Mouse (Mus musculus) lung, embryonic 16.5 days (tissue): ENCODE data around the gene Plgrkt. TPM values are rescaled to one million over a fixed set of nuclear protein-coding genes. Genes with fewer than 3 reads are reported as not detected.
A peak's percentile ranks its signal among the peaks of the same experiment; 100 is the strongest.

Experiments used
- ATAC-seq: fragments of 200-750 bp; cut with Nextera tagmentation; 2 replicates; pipeline ENCODE4 v1.8.0; 2017; ENCODE audit warnings: low read depth, mild to moderate bottlenecking, moderate library complexity
- H3K27ac ChIP-seq: fragments of 300-500 bp; sonication (generic); 2 replicates; pipeline ENCODE4 v1.5.1; 2014; ENCODE audit warnings: mild to moderate bottlenecking, control low read depth, low read length
- H3K27me3 ChIP-seq: fragments of 300-500 bp; sonication (generic); 2 replicates; pipeline ENCODE4 v1.6.1; 2014; ENCODE audit warnings: low read depth, low read length, mixed read lengths; ENCODE audit not compliant: control insufficient read depth, insufficient read depth
- H3K36me3 ChIP-seq: fragments of 300-500 bp; sonication (generic); 2 replicates; pipeline ENCODE4 v1.6.1; 2014; ENCODE audit warnings: low read length; ENCODE audit not compliant: control insufficient read depth, insufficient read depth
- H3K4me1 ChIP-seq: fragments of 300-500 bp; sonication (generic); replicated peaks from 2 replicates; pipeline ENCODE4 v1.6.1; 2014; ENCODE audit warnings: low read length, mixed read lengths; ENCODE audit not compliant: control insufficient read depth, insufficient read depth
- H3K4me2 ChIP-seq: fragments of 300-500 bp; sonication (generic); 2 replicates; pipeline ENCODE4 v1.6.1; 2014; ENCODE audit warnings: low read depth, low read length, control low read depth
- H3K4me3 ChIP-seq: fragments of 300-500 bp; sonication (generic); 2 replicates; pipeline ENCODE4 v1.5.1; 2014; ENCODE audit warnings: mild to moderate bottlenecking, low read length, control low read depth
- H3K9ac ChIP-seq: fragments of 300-500 bp; sonication (generic); 2 replicates; pipeline ENCODE4 v1.6.1; 2014; ENCODE audit warnings: low read length, control low read depth
- H3K9me3 ChIP-seq: fragments of 300-500 bp; sonication (generic); 2 replicates; pipeline ENCODE4 v1.6.1; 2016; ENCODE audit warnings: low read length; ENCODE audit not compliant: control insufficient read depth
- WGBS: fragments of 180-500 bp; shearing (Covaris S2); extraction: QIAGEN DNeasy Blood & Tissue Kit; methylation state at CpG from one replicate; pipeline ENCODE4 v1.1.7; 2014; 5-methylcytosine and 5-hydroxymethylcytosine counted together
- polyA plus RNA-seq: library from polyadenylated mRNA; unstranded; fragments of >200 nt; fragmentation: Nextera tagmentation; extraction: Ambion mirVana; gene quantifications from 2 replicates; pipeline ENCODE4 v1.2.1, GENCODE M21; 2015

Plgrkt gene
- polyA plus RNA-seq, 1 experiment from 2014 or later: 56.0 TPM

- Histone ChIP-seq H3K4me2 (no peak overlapping the region), H3K9ac (no peak overlapping the region), H3K9me3 (no peaks in the 10 kb centered on the region), H3K4me1 (peaks cover 12% of the 10 kb centered on the region; the same call in 1 of the 2 replicates), H3K4me3 (no peak overlapping the region), H3K27ac (no peak overlapping the region), H3K27me3 (no peaks in the 10 kb centered on the region), H3K36me3 (no peaks in the 10 kb centered on the region)
- no peak for ATAC-seq
- WGBS: 78% methylated on average over 5 of the region's 5 CpGs
Observed at GRCm38 (mm10) chr19:29364076-29364475, 3.1 kb downstream of the Plgrkt start.

GRCm38 (mm10) chr19:29363557-29363956 is 3.6 kb downstream of the Plgrkt start:
- no peaks in the 10 kb centered on the region for H3K9me3 ChIP-seq
- no peak overlapping the region for H3K4me2 ChIP-seq
- ATAC-seq: no peak
- 78% methylated on average over 7 of the region's 7 CpGs for WGBS
- no peaks in the 10 kb centered on the region for H3K27me3 ChIP-seq
- no peaks in the 10 kb centered on the region for H3K36me3 ChIP-seq
- H3K4me3 ChIP-seq: no peak overlapping the region
- no peak overlapping the region for H3K9ac ChIP-seq
- no peak overlapping the region for H3K27ac ChIP-seq
- peaks cover 12% of the 10 kb centered on the region; the same call in 1 of the 2 replicates for H3K4me1 ChIP-seq

DNA sequence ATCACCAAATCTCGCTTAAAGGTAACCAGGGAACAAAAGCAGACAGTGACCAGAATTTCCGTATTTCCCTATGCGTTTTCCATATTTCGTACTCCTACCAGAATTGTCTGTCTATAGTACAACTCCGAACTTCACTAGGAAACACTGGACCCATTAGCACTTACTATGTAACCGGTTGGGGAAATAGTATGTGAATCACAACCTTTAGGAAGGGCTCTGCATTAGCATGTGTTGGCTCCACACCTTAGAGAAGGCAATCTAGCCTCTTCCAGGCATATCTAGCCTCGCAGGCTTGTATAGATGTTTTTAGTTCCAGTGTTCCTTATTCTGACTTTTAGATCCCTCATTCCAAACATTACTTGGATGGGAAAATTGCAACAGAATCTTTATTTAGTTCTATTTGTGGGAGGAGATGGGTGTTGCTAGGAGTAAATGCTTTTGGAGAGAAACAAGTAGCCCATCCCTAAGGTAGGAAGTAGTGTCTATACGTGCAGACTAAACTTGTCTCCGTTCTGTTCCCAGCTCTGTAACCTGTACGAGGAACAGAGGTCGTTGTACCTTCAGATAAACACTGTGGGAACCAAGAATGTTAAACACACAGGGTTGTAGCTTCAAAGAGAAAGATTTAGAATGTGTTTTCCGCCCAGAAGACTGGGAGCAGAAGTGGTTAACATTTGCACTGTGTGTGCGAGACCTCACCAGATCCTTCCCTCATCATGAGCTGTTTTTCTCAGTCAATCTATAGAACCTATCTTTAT is 4.8 kb downstream of the Plgrkt start:
- H3K4me1 ChIP-seq: peaks cover 10% of the 10 kb centered on the region; the same call in 1 of the 2 replicates
- 30% methylated on average over 13 of the region's 13 CpGs for WGBS

DNA sequence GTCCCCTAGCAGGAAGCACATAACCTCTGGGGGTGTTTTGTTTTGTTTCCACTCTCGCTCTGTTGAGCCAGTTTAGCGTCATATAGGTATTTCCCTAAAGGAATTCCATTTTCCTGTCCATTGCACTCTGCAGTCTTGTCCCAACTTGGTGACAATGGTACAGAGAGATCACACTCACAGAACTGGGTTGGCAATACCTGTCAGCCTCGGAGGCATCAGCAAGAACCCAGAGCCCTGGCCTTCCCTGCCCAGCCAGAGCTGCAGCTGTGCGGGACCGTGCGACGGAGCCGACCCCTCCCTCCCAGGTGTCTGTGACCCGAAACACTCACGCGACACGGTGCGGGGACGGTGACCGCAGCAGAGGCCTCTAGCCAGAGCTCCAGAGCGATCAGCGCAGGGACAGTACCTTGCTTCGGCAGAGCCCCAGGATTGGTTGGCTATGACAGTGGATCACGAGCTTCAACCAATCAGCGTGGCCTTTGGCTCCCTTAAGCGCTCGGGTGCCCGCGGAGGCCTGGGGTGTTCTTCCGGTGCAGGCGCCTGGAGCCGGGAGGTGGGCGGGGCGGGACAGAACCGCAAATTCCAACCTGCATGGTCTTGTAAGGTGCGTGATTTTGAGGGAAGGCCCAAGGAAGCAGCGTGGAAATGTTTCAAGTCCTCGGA is 5.6 kb downstream of the Plgrkt start:
- peak; percentile 100 for ATAC-seq
- peak overlapping the region; percentile 75 for H3K4me3 ChIP-seq
- no peaks in the 10 kb centered on the region for H3K36me3 ChIP-seq
- H3K4me1 ChIP-seq: peaks cover 7% of the 10 kb centered on the region; the same call in 1 of the 2 replicates
- H3K9ac ChIP-seq: peak overlapping the region; percentile 84
- peak overlapping the region; percentile 86 for H3K4me2 ChIP-seq
- 0 out of 2 replicates have a peak overlapping the region, but pooled peaks have one; percentile 13 for H3K27ac ChIP-seq
- no peaks in the 10 kb centered on the region for H3K9me3 ChIP-seq
- 2% methylated on average over 33 of the region's 33 CpGs for WGBS
- H3K27me3 ChIP-seq: no peaks in the 10 kb centered on the region

More for the DNA sequence above, 4.8 kb downstream of the Plgrkt start:
- H3K27ac ChIP-seq: no peak overlapping the region
- peak overlapping the region; percentile 75 for H3K4me3 ChIP-seq
- peak overlapping the region; percentile 84 for H3K9ac ChIP-seq
- H3K36me3 ChIP-seq: no peaks in the 10 kb centered on the region
- H3K9me3 ChIP-seq: no peaks in the 10 kb centered on the region
- ATAC-seq: no peak
- no peaks in the 10 kb centered on the region for H3K27me3 ChIP-seq
- peak overlapping the region; percentile 86 for H3K4me2 ChIP-seq

- Histone ChIP-seq H3K4me1 (peaks cover 8% of the 10 kb centered on the region; the same call in 1 of the 2 replicates), H3K4me2 (no peak overlapping the region), H3K36me3 (no peaks in the 10 kb centered on the region), H3K27ac (no peak overlapping the region), H3K9ac (no peak overlapping the region), H3K27me3 (no peaks in the 10 kb centered on the region), H3K4me3 (no peak overlapping the region), H3K9me3 (no peaks in the 10 kb centered on the region)
- 61% methylated on average over 5 of the region's 5 CpGs for WGBS
- ATAC-seq: no peak
Observed at GRCm38 (mm10) chr19:29360251-29360650, 6.9 kb downstream of the Plgrkt start.

DNA sequence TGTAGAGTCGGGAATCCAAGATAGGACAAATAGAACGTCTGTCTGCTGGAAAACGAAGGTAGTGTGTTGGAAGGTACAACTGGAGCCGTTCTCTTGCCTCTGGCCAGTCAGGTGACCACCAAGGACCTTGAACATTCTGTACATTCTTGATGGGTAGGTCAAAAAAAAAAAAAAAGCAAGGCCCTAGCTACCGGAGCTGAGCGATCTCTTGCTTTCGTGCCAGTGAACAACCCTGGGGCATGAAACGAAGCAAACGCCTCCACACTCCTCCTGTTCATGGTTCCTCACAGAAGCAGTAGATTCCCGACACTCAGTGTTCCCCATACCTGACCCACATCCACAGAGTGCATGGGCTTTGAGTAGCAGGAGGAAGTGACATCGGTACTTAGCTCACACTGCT is 10.9 kb downstream of the Plgrkt start:
- H3K9me3 ChIP-seq: no peaks in the 10 kb centered on the region
- H3K4me2 ChIP-seq: no peak overlapping the region
- 87% methylated on average over 11 of the region's 11 CpGs for WGBS
- ATAC-seq: no peak
- no peak overlapping the region for H3K27ac ChIP-seq
- no peak overlapping the region for H3K4me3 ChIP-seq
- no peaks in the 10 kb centered on the region for H3K36me3 ChIP-seq
- H3K4me1 ChIP-seq: peaks cover 6% of the 10 kb centered on the region; the same call in 1 of the 2 replicates
- H3K9ac ChIP-seq: no peak overlapping the region
- no peaks in the 10 kb centered on the region for H3K27me3 ChIP-seq

DNA sequence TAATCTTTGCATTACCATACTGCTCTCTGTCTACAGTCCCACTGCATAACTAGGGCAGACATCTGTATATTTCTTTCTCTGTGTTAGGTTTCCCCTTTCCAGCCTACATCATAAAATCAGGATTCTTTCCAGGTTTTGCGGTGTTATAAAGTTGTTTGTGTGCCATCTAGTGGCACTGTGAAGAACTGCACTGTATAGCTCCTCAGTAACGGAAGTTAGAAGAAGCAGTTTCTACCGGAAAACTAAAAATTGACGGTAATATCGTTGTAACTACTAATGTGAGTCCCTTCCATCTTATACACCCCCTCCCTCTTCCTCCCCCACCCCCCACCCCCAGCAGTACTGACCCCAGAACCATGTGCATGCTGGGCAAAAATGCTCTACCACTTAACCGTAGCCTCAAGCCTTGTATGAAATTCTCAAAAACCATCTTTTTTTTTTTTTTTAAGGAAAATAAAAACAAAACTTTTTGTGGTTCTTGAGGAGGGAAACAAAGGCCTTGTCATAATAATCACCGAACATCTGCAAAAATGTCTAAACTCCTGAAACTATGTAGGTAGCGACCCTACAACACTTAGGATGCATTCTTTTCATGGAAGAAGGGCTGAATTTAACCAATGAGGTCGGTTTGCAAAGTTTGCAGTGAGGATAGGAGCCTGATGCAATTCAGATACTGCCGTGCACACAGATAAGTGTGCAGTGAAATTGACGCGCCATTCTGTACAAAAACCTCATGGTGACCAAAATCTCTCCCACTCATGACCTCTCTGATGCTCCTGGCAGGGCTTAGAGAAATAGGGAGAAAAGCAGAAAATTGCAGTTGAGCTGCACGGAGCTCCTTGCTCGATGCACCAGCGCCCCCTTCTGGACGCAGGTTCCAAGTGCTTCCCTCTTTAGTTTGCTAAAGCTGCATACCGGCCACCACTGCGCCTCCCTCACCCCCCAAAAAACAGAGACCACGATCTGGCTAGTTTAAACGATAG is 12.0 kb downstream of the Plgrkt start:
- WGBS: 3% methylated on average over 20 of the region's 20 CpGs
- ATAC-seq: peak; percentile 84
- 0 out of 2 replicates have a peak, but pooled peaks cover 2% of the 10 kb centered on the region for H3K4me1 ChIP-seq
- H3K4me2 ChIP-seq: peak overlapping the region; percentile 71
- peak overlapping the region; percentile 46 for H3K4me3 ChIP-seq
- H3K9ac ChIP-seq: no peak overlapping the region
- H3K27me3 ChIP-seq: no peaks in the 10 kb centered on the region
- no peaks in the 10 kb centered on the region for H3K9me3 ChIP-seq
- H3K36me3 ChIP-seq: no peaks in the 10 kb centered on the region
- H3K27ac ChIP-seq: no peak overlapping the region

GRCm38 (mm10) chr19:29350991-29351390 is 16.2 kb downstream of the Plgrkt start:
- H3K36me3 ChIP-seq: no peaks in the 10 kb centered on the region
- H3K4me2 ChIP-seq: no peak overlapping the region
- no peak overlapping the region for H3K4me3 ChIP-seq
- no peak overlapping the region for H3K27ac ChIP-seq
- 39% methylated on average over 5 of the region's 5 CpGs for WGBS
- 0 out of 2 replicates have a peak, but pooled peaks cover 2% of the 10 kb centered on the region for H3K4me1 ChIP-seq
- no peak for ATAC-seq
- H3K9ac ChIP-seq: no peak overlapping the region
- H3K27me3 ChIP-seq: no peaks in the 10 kb centered on the region
- no peaks in the 10 kb centered on the region for H3K9me3 ChIP-seq
